Mouse (Mus musculus) cerebellum, adult 2 months (tissue): ENCODE results near the gene Stpg1.

Source experiments
- CTCF ChIP-seq: fragments of 200-500 bp; IDR thresholded peaks from 2 replicates; pipeline ENCODE4 v1.5.1; 2011; ENCODE audit warnings: low read depth, mild to moderate bottlenecking, control low read depth, low read length, moderate library complexity, borderline replicate concordance; ENCODE audit not compliant: insufficient read depth
- POLR2A ChIP-seq: fragments of 200-500 bp; IDR thresholded peaks from 2 replicates; pipeline ENCODE4 v1.6.1; 2011; ENCODE audit warnings: low read length, control low read depth, borderline replicate concordance; ENCODE audit not compliant: insufficient read depth

DNA sequence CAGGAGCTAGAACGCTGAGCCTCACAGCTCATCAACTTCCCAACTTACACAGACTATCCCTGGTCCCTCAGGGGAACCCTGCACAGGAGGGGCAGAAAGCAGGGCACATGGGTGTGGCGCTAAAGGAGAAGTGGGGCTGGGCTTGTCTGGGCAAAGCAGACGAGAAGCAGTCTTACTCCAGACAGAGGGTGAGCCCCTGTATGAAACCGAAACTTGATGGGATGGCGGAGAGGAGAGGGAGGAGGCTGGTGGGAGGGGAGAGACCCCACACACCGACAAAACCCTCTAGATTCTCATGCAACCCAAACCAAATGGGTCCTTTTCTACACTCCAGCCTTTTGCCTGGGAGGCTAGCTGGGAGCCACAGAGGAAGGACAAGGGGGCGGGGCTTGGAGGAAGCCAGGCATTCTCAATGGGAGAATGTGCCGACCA is 50.5 kb downstream of the Stpg1 start:
- no peak for TF ChIP-seq CTCF
- TF ChIP-seq POLR2A, result no peak
